Mouse (Mus musculus) kidney, adult 2 months (tissue): ENCODE measurements around the gene Hist1h2bg. TPM values are rescaled to one million over a fixed set of nuclear protein-coding genes. Genes with fewer than 3 reads are reported as not detected.

ENCODE experiments used
- DNase-seq: peaks from one replicate; pipeline ENCODE4 v3.0.0; 2021
- H3K27ac ChIP-seq: fragments of 200-500 bp; 2 replicates; pipeline ENCODE4 v1.5.1; 2012; ENCODE audit warnings: low read depth, low read length, control low read depth, inconsistent platforms; ENCODE audit not compliant: insufficient read depth
- H3K27me3 ChIP-seq: fragments of 200-500 bp; replicated peaks from 2 replicates; pipeline ENCODE4 v1.6.1; 2012; ENCODE audit warnings: mild to moderate bottlenecking, moderate library complexity, low read length, inconsistent platforms; ENCODE audit not compliant: control insufficient read depth, insufficient read depth
- H3K36me3 ChIP-seq: fragments of 200-500 bp; 2 replicates; pipeline ENCODE4 v1.6.1; 2012; ENCODE audit warnings: mild to moderate bottlenecking, moderate library complexity, low read length, inconsistent platforms; ENCODE audit not compliant: control insufficient read depth, insufficient read depth
- H3K4me1 ChIP-seq: fragments of 200-500 bp; 2 replicates; pipeline ENCODE4 v1.6.1; 2011; ENCODE audit warnings: low read length; ENCODE audit not compliant: control insufficient read depth, insufficient read depth
- H3K4me3 ChIP-seq: fragments of 200-500 bp; 2 replicates; pipeline ENCODE4 v1.5.1; 2011; ENCODE audit warnings: mild to moderate bottlenecking, low read depth, low read length, control low read depth; ENCODE audit not compliant: insufficient read depth
- CTCF ChIP-seq: fragments of 200-500 bp; conservative IDR thresholded peaks from 2 replicates; pipeline ENCODE4 v1.5.1; 2011; ENCODE audit warnings: low read depth, mild to moderate bottlenecking, control low read depth, low read length, moderate library complexity, mixed read lengths; ENCODE audit not compliant: insufficient read depth, insufficient read length
- POLR2A ChIP-seq: fragments of 200-500 bp; IDR thresholded peaks from one replicate; pipeline ENCODE4 v1.6.1; 2011; ENCODE audit warnings: low read depth, low read length, control low read depth
- WGBS: fragments of 180-500 bp; shearing (Covaris S2); methylation state at CpG from one replicate; pipeline ENCODE4 v1.1.7; 2018; 5-methylcytosine and 5-hydroxymethylcytosine counted together
- polyA plus RNA-seq: library from polyadenylated mRNA; depleted of rRNA; stranded (reverse); fragments of >200 nt; gene quantifications from 2 replicates; pipeline ENCODE4 v1.2.3, GENCODE M21; 2012; rRNA removed

The Hist1h2bg gene
- 3.1 and 4.6 TPM in 2 replicates for polyA plus RNA-seq

DNA sequence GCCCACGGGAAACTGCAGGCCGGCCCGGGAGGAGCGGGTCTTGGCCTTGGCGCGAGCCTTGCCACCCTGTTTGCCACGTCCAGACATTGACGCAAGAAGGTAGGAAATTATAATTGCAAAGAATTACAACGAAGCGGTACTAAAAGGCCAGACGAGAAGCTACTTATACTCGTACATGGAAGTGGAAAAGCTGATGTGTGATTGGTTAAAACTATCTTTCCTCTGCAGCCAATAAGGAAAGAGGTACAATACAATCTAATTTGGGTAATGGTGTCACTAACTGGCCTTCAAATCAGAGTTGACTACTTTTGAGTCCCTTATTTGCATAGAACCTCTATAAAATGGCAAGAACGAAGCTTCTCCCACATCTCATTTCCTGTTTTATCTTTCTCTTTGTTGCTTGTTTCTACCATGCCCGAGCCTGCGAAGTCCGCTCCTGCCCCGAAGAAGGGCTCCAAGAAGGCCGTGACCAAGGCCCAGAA lies at the start of gene Hist1h2bg, which contains the start of gene Hist1h2ae:
TSS of gene Hist1h2bg (plus strand) at position 375 of the 482 bp plus-strand sequence.
TSS of gene Hist1h2ae (minus strand) at position 199 of the 482 bp plus-strand sequence.
- WGBS, result under 1% methylated on average over 18 of the region's 18 CpGs
- peak; percentile 85 for DNase-seq

DNA sequence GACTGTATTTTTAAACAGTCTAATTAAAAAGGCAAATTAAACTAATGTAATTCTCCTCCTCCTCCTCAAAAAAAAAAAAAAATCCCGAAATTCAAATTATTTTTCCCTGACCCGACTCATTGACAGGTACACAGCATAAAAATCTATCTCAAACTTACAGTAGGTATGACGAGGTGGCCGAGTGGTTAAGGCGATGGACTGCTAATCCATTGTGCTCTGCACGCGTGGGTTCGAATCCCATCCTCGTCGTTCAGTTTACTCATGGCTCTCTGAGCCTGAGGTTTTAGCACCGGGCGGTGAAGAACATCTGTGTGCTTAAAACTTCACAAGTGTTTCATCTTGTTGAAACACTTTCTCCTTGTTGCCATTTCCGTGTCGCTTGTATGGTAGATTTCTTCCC lies 49.5 kb upstream of the Hist1h2bg start:
- H3K4me3 ChIP-seq, result no peak overlapping the region

More for the DNA sequence above, at the start of gene Hist1h2bg, which contains the start of gene Hist1h2ae:
- Histone ChIP-seq H3K27me3 (peaks cover 2% of the 10 kb centered on the region; the same call in 1 of the 2 replicates), H3K4me3 (peak within 1 kb of the TSS; percentile 60), H3K4me1 (no peaks in the 10 kb centered on the region; the same call in 1 of the 2 replicates), H3K27ac (peak within 1 kb of the TSS; percentile 77), H3K36me3 (no peaks in the 10 kb centered on the region)
- TF ChIP-seq POLR2A (no peak), CTCF (no peak)

DNA sequence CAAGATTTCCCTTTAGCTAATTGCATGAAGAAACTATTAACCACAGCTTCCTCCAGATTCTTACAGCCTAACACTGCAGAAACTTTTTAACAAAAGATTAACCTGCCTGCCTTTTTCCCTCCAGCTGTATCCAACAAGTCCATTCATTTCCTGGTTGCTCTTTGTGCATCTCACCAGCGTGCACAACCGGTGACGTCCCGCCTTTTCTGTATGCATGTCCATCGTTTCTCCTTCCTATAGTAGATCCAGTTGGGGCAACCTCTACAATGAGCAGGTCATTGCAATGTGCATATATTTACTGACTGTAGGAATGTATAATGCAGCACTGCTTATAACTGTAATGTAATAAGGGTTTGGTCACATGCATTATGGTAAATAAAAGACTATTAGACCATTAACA lies 47.2 kb upstream of the Hist1h2bg start:
- no peak for DNase-seq
- TF ChIP-seq POLR2A, result no peak
- no peak for TF ChIP-seq CTCF
- WGBS, result 39% methylated on average over 5 of the region's 5 CpGs
- Histone ChIP-seq H3K27me3 (no peaks in the 10 kb centered on the region), H3K4me1 (no peaks in the 10 kb centered on the region; the same call in 1 of the 2 replicates), H3K36me3 (no peaks in the 10 kb centered on the region), H3K27ac (no peak overlapping the region), H3K4me3 (no peak overlapping the region)

More for the DNA sequence above, 49.5 kb upstream of the Hist1h2bg start:
- 4% methylated on average over 14 of the region's 14 CpGs for WGBS
- no peak overlapping the region for H3K27ac ChIP-seq
- H3K4me1 ChIP-seq, result no peaks in the 10 kb centered on the region; the same call in 1 of the 2 replicates
- DNase-seq, result peak; percentile 88
- H3K36me3 ChIP-seq, result no peaks in the 10 kb centered on the region
- H3K27me3 ChIP-seq, result no peaks in the 10 kb centered on the region
- no peak for TF ChIP-seq POLR2A
- no peak; the same call in 1 of the 2 replicates for TF ChIP-seq CTCF

DNA sequence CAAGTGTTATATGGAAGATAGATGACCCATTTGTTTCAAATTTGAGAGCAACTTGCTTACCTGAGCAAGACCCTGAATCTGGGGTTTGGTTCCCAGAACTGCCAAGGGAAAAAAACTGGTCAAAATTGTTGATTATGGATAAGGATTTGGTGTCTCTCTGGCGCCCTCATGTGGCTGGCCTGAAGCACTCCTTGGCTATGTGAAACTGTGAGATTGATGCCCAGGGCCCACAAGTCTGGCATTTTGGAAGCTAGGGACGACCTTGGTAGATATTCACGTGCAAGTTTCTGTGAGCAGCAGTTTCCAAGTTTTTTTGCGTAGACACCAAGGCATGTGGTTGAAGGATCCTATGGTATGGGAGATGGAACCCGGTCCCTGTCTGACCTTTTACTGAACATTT lies 46.5 kb upstream of the Hist1h2bg start:
- no peak for TF ChIP-seq POLR2A
- peak; percentile 85 for TF ChIP-seq CTCF
- DNase-seq, result peak; percentile 70
- Histone ChIP-seq H3K27ac (no peak overlapping the region), H3K4me3 (no peak overlapping the region), H3K36me3 (no peaks in the 10 kb centered on the region), H3K4me1 (no peaks in the 10 kb centered on the region; the same call in 1 of the 2 replicates), H3K27me3 (no peaks in the 10 kb centered on the region)
- 12% methylated on average over 5 of the region's 5 CpGs for WGBS

DNA sequence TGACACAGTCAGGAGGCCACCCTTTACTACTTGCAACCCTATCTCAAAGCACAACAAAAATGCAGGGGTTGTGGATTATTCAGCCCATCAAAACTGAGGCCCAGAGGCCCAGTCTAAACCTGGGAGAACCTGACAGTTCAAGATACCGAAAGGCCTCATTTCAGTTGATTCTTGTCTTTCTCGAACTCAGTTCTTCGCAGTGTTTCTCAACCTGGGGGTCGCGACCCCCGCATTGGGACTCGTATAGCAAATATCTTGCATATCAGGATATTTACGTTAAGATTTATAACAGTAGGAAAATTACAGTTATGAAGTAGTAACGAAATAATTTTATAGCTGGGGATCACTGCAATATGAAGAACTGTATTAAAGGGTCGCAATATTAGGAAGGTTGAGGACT lies 45.3 kb upstream of the Hist1h2bg start:
- no peaks in the 10 kb centered on the region for H3K27me3 ChIP-seq
- DNase-seq, result no peak
- no peak overlapping the region for H3K4me3 ChIP-seq
- TF ChIP-seq POLR2A, result no peak
- no peak for TF ChIP-seq CTCF
- H3K4me1 ChIP-seq, result no peaks in the 10 kb centered on the region; the same call in 1 of the 2 replicates
- 9% methylated on average over 10 of the region's 10 CpGs for WGBS
- H3K36me3 ChIP-seq, result no peaks in the 10 kb centered on the region
- H3K27ac ChIP-seq, result no peak overlapping the region

DNA sequence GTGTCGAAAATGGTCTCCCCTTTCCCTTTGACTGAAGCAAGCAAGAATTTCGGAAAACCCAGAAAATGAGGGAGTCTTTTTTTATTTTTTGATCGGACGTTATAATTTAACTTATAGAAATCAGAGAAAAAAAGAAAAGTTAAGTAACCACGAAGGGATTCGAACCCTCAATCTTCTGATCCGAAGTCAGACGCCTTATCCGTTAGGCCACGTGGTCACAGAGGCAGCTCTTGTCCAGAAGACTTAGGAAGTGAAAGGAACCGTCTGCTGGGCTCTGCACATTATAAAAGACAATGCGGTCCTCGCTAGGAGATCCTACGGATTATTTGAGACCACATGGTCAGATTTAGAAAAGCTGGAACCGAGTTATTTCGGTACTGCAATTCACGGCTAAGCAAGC lies 44.9 kb upstream of the Hist1h2bg start:
- Histone ChIP-seq H3K4me1 (no peaks in the 10 kb centered on the region; the same call in 1 of the 2 replicates), H3K27me3 (no peaks in the 10 kb centered on the region), H3K27ac (no peak overlapping the region), H3K4me3 (peak overlapping the region; percentile 1; the same call in 1 of the 2 replicates), H3K36me3 (no peaks in the 10 kb centered on the region)
- 2% methylated on average over 17 of the region's 17 CpGs for WGBS
- no peak for TF ChIP-seq POLR2A
- TF ChIP-seq CTCF, result no peak
- DNase-seq, result peak; percentile 93

DNA sequence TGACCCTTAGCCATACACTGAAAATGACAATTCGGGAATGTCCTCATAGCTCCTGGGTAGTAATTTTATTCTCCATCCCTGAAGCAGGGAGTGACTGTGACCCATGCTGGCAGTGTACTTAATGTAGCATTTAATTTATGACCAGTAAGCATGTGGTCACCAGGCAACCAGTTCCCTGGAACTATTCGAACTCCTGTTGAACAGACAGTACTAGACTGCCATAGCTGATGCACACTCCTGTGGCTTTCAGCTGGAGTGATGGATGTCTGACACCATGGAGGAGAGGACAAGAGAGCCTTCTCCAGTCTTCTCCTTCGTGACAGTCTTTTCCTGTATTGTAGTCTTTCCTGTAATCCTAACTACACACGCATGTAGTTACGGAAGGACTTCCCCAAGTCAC lies 42.2 kb upstream of the Hist1h2bg start:
- Histone ChIP-seq H3K36me3 (no peaks in the 10 kb centered on the region), H3K4me1 (peaks cover 6% of the 10 kb centered on the region; the same call in 1 of the 2 replicates), H3K4me3 (no peak overlapping the region), H3K27ac (no peak overlapping the region), H3K27me3 (no peaks in the 10 kb centered on the region)
- WGBS, result 62% methylated on average over 5 of the region's 5 CpGs
- no peak for TF ChIP-seq CTCF
- no peak for TF ChIP-seq POLR2A
- no peak for DNase-seq
